Mouse (Mus musculus): ENCODE results near the gene Atp2a1. TPM values are rescaled to one million over a fixed set of nuclear protein-coding genes. Genes with fewer than 3 reads are reported as not detected.
"Not testable (repeated sequence)": the region's sequence is repeated elsewhere in the genome, so short reads cannot be mapped to it uniquely, and the experiment has no call there.

Atp2a1 gene
- polyA plus RNA-seq, 1 experiment = 0.25 TPM

DNA sequence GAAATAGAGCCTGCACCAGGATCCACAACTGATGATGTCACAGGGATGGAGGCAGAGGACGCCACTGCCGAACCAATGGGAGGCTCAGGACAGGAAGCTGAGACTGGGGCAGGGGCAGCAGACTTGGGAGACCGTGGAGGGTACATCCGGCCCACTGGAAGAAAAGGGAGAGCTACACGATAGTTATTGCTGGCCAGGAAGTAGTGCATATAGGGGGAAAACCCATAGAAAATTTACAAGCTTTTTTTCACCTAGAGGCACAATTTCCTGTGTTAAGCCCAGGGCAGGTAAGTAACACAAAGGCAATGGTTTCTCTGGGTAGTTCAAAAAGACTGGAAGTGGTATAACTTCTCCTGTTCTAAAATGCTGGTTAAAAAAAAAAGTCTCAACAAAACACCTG, 33.6 kb upstream of the Atp2a1 start:
- peaks cover 2% of the 10 kb centered on the region; the same call in 1 of the 2 replicates for H3K4me1 ChIP-seq (ENCODE audit: control insufficient read depth, insufficient read depth, low read length)
- TF ChIP-seq CTCF (IDR thresholded peaks at IDR 0.05; ENCODE audit: low read depth, low read length) = no peak
- TF ChIP-seq POLR2A (IDR thresholded peaks at IDR 0.05; ENCODE audit: borderline replicate concordance, low read depth, low read length) = no peak
- H3K27ac ChIP-seq (ENCODE audit: insufficient read depth, low read depth, low read length) = no peak overlapping the region
- no peak overlapping the region for H3K4me3 ChIP-seq (ENCODE audit: insufficient read depth, low read length)

GRCm38 (mm10) chr7:126494120-126494519, 31.2 kb upstream of the Atp2a1 start:
- H3K4me3 ChIP-seq (ENCODE audit: insufficient read depth, low read length) = no peak overlapping the region
- TF ChIP-seq CTCF (IDR thresholded peaks at IDR 0.05; ENCODE audit: low read depth, low read length) = no peak
- no peak for TF ChIP-seq POLR2A (IDR thresholded peaks at IDR 0.05; ENCODE audit: borderline replicate concordance, low read depth, low read length)
- H3K4me1 ChIP-seq (ENCODE audit: control insufficient read depth, insufficient read depth, low read length) = no peaks in the 10 kb centered on the region
- H3K27ac ChIP-seq (ENCODE audit: insufficient read depth, low read depth, low read length) = no peak overlapping the region

DNA sequence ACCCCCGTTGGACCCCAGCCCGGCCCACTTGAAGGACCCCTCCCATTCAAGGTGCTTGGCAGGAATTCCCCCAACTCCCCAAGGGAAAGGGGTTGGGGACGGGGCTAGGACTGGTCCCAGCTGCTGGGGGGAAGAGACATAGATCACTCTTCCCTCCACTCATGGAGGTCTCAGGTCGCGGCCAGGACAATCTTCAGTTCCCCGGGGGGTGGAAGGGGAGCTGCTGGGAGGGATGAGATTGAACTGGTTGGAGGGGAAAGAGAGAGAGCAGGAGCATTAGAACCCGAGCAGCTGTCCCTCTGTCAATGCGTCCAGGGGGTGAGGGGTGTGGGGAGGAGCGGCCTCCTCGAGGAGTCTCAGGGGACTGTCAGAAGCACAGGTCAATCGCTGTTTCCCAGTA, 29.1 kb upstream of the Atp2a1 start:
- TF ChIP-seq CTCF (IDR thresholded peaks at IDR 0.05; ENCODE audit: low read depth, low read length) (no peak), POLR2A (IDR thresholded peaks at IDR 0.05; ENCODE audit: borderline replicate concordance, low read depth, low read length) (no peak)
- no peaks in the 10 kb centered on the region for H3K4me1 ChIP-seq (ENCODE audit: control insufficient read depth, insufficient read depth, low read length)

DNA sequence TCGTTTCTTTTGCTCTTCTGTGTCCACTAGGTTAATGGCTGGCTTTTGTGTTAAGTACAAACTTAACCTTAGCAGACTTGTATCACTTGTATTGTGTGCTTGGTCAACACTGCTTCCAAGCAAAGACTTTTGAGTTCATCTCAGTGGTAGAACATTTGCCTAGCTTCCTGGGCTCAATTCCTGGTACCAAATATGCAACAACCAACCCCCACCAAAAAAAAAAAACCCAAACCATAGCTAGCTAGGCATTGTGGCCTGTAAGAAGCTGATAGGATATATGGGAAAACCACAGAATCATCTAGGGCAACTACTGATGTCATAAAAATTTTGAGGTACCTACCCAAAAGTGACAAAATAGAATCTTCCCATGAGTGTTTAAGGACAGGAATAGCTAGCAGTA, 28.1 kb upstream of the Atp2a1 start:
- Histone ChIP-seq H3K4me1 (ENCODE audit: control insufficient read depth, insufficient read depth, low read length) (no peaks in the 10 kb centered on the region), H3K4me3 (ENCODE audit: insufficient read depth, low read length) (no peak overlapping the region), H3K27ac (ENCODE audit: insufficient read depth, low read depth, low read length) (no peak overlapping the region)
- TF ChIP-seq CTCF (IDR thresholded peaks at IDR 0.05; ENCODE audit: low read depth, low read length) (no peak), POLR2A (IDR thresholded peaks at IDR 0.05; ENCODE audit: borderline replicate concordance, low read depth, low read length) (no peak)

More for the DNA sequence above, 29.1 kb upstream of the Atp2a1 start:
- H3K4me3 ChIP-seq (ENCODE audit: insufficient read depth, low read length) = no peak overlapping the region
- H3K27ac ChIP-seq (ENCODE audit: insufficient read depth, low read depth, low read length) = no peak overlapping the region

- H3K4me1 ChIP-seq (ENCODE audit: control insufficient read depth, insufficient read depth, low read length) = not testable (repeated sequence)
- Histone ChIP-seq H3K27ac (ENCODE audit: insufficient read depth, low read depth, low read length) (peak overlapping the region; percentile 88), H3K4me3 (ENCODE audit: insufficient read depth, low read length) (peak overlapping the region; percentile 63)
Observed at GRCm38 (mm10) chr7:126487617-126488385, 24.9 kb upstream of the Atp2a1 start.

DNA sequence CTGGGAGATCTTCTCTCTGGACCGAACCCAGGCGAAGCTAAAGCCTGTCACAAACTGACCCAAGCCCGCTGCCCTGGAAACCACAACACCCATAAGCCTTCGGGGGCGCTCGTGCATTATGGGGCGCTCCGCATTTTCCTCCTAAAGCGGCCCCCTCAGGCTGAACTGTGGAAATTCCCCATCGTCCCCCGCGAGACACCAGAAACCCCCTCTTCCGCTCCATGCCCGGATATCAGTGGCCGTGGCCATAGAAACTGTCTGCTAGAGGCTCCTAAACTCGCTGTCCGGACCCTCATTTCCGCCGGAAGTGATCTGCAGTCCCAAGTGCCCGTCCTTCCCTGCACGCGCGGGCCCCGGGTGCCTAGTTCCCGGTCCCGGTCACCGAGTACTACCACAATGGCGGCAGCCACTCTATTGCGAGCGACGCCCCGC, 24.2 kb upstream of the Atp2a1 start, which contains the start of gene Tufm:
Gene Tufm (plus strand): TSS at position 310 of the 432 bp plus-strand sequence.
- H3K4me1 ChIP-seq (ENCODE audit: control insufficient read depth, insufficient read depth, low read length) = no peaks in the 10 kb centered on the region
- TF ChIP-seq POLR2A (IDR thresholded peaks at IDR 0.05; ENCODE audit: borderline replicate concordance, low read depth, low read length) = no peak
- TF ChIP-seq CTCF (IDR thresholded peaks at IDR 0.05; ENCODE audit: low read depth, low read length) = no peak
- peak within 1 kb of the TSS; percentile 88 for H3K27ac ChIP-seq (ENCODE audit: insufficient read depth, low read depth, low read length)
- peak within 1 kb of the TSS; percentile 63 for H3K4me3 ChIP-seq (ENCODE audit: insufficient read depth, low read length)

DNA sequence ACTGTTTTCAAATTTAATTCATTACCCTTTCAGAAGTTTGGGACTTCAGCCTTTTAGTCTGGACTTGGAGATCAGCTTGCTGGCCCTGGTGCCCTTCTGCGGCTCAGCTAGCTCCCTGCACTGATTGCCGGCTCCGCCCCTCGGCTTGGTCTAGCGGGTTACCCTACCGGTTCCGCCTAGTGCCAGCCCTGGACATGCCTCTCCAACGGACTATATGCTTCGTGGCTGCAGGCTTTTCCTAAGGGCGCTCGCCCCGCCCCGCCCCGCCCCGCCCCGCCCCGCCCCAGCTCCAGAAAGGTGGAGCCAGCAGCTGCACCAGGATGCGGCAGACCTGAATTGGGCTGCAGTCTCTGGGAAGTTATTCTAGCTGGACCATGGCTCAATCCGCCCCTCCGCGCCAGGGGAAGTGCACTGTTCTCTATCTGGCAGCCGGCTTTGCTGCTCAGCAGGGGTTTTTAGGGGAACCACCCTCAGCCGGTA, 19.5 kb upstream of the Atp2a1 start:
- no peak for TF ChIP-seq CTCF (IDR thresholded peaks at IDR 0.05; ENCODE audit: low read depth, low read length)
- TF ChIP-seq POLR2A (IDR thresholded peaks at IDR 0.05; ENCODE audit: borderline replicate concordance, low read depth, low read length) = no peak
- Histone ChIP-seq H3K27ac (ENCODE audit: insufficient read depth, low read depth, low read length) (peak overlapping the region; percentile 56), H3K4me1 (ENCODE audit: control insufficient read depth, insufficient read depth, low read length) (no peaks in the 10 kb centered on the region), H3K4me3 (ENCODE audit: insufficient read depth, low read length) (peak overlapping the region; percentile 59)

- H3K4me3 ChIP-seq (ENCODE audit: insufficient read depth, low read length) = no peak overlapping the region
- no peak for TF ChIP-seq CTCF (IDR thresholded peaks at IDR 0.05; ENCODE audit: low read depth, low read length)
- no peak overlapping the region for H3K27ac ChIP-seq (ENCODE audit: insufficient read depth, low read depth, low read length)
- H3K4me1 ChIP-seq (ENCODE audit: control insufficient read depth, insufficient read depth, low read length) = no peaks in the 10 kb centered on the region
Observed at GRCm38 (mm10) chr7:126481699-126482098, 18.8 kb upstream of the Atp2a1 start.

- H3K27ac ChIP-seq (ENCODE audit: insufficient read depth, low read depth, low read length) = peak within 1 kb of the TSS; percentile 93
- peaks cover 13% of the 10 kb centered on the region for H3K4me1 ChIP-seq (ENCODE audit: control insufficient read depth, insufficient read depth, low read length)
- peak within 1 kb of the TSS; percentile 94 for H3K4me3 ChIP-seq (ENCODE audit: insufficient read depth, low read length)
- TF ChIP-seq CTCF (IDR thresholded peaks at IDR 0.05; ENCODE audit: low read depth, low read length) = no peak
- TF ChIP-seq POLR2A (IDR thresholded peaks at IDR 0.05; ENCODE audit: borderline replicate concordance, low read depth, low read length) = no peak
Observed at GRCm38 (mm10) chr7:126474993-126475581, 12.2 kb upstream of the Atp2a1 start, which contains the start of gene Sh2b1. Gene Sh2b1, minus strand, starts transcription at chr7:126475424.

DNA sequence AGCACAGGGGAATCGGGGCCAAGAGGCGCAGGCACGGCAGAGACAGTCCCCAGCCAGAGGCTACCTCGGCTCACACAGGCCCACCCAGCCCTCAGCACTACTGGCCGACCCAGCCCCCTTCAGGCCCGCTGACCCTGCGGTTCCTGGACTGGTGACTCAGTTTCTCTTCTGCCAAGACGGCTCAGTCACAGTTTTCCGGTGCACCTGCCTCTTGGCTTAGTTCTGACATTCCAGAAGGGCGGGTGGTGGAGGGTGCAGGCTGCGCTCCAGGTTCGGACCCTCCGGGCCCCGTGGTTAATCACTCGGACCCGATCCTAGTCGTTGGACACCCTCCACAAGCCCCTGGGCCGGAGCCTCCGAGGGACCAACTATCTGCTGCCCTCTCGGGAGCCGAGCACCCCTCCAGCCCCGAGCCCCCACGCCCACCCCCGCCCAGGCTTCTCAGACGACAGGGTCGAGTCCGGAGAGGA, 11.6 kb upstream of the Atp2a1 start:
- H3K27ac ChIP-seq (ENCODE audit: insufficient read depth, low read depth, low read length) = 0 out of 2 replicates have a peak overlapping the region, but pooled peaks have one; percentile 15
- H3K4me1 ChIP-seq (ENCODE audit: control insufficient read depth, insufficient read depth, low read length) = peaks cover 17% of the 10 kb centered on the region
- TF ChIP-seq POLR2A (IDR thresholded peaks at IDR 0.05; ENCODE audit: borderline replicate concordance, low read depth, low read length) (no peak), CTCF (IDR thresholded peaks at IDR 0.05; ENCODE audit: low read depth, low read length) (no peak)
- H3K4me3 ChIP-seq (ENCODE audit: insufficient read depth, low read length) = peak overlapping the region; percentile 94
